Mouse (Mus musculus): ENCODE data around the gene Gabrp.

The Gabrp gene

DNA sequence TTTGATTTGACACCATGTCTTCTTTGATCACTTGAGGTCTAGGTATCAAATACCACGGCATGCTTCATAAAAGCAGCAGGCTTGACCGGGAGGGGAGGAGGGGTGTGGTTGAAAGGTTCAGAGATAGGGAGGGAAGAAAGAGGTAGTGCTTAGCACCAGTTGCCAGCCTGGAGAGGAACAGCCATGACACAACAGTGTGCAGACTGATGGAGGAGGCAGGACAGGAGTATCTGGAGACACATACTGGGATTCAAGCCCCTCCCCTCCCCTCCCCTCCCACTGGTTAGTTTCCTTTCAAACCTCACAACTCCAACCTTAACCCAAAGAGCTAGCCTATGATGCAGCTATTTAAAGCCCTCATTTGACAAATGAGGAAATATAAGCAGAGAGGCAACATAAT, 49.2 kb downstream of the Gabrp start:
- no peak for DNase-seq (ENCODE audit: low spot score)

- peak; percentile 4 for DNase-seq (ENCODE audit: low spot score)
Measured at GRCm38 (mm10) chr11:33513376-33513991, 65.3 kb downstream of the Gabrp start, which contains the start of gene Ranbp17. Gene Ranbp17 (minus strand): TSS chr11:33513746.

GRCm38 (mm10) chr11:33512854-33513375, 65.8 kb downstream of the Gabrp start:
- peak; percentile 47 for DNase-seq (ENCODE audit: low spot score)

GRCm38 (mm10) chr11:33509401-33509800, 69.4 kb downstream of the Gabrp start:
- DNase-seq (ENCODE audit: low spot score), result no peak
